In the genomic region with DNA sequence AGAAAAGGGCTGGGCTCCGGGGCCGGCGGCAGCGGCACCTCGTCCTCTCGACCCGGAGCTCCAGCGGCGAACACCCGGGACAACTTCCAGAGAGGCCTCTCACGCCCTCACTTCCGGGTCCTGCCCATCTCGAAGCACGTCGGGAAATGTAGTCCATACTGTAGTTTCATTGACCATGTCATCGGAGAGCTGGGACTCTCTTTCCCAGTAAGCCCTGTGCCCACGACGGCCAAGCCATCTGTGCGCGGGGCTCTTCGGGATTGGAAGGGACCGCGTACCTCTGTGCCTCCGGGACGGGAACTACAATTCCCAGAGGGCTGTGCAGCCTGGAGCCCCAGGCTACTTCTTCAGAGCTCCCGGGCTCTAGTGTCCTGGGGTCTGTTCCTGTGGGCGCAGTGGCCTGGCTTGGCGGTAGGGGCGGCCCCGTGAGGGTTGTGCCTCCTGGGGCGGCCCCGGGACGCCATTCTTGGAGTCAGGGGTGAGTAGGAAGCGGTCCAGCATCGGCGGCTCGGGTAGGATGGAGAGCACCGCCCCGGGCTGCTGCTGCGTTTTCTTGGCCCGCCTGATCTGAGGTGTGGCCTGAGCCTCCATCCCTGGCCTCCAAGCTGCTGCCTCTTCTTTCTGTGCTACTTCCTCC, we compare ENCODE assay signal across 8 mouse cellular contexts. TPM values are rescaled to one million over a fixed set of nuclear protein-coding genes. Genes with fewer than 3 reads are reported as not detected.
DNase-seq lines count a peak whose midpoint lies in the region; ATAC-seq and TF ChIP-seq lines count a peak whose summit lies in the region.

A gene (minus strand): TSS at position 61 of the 637 bp plus-strand sequence.
A gene (plus strand): TSS at position 263 of the 637 bp plus-strand sequence.

- peak; percentile 100 for ATAC-seq in G1E (ENCODE audit: extremely low read depth, insufficient number of reproducible peaks, low FRiP score, poor library complexity, severe bottlenecking)
- peak; percentile 100 for ATAC-seq in forebrain, embryonic 16.5 days
- ATAC-seq in lung, embryonic 14.5 days (ENCODE audit: insufficient read depth): peak; percentile 100

- TF ChIP-seq POLR2A in olfactory bulb, adult 2 months (IDR thresholded peaks at IDR 0.05; ENCODE audit: insufficient read depth, low read depth, low read length): peak; percentile 67
- peak; percentile 74; the same call in 1 of the 2 replicates for TF ChIP-seq POLR2A in thymus, adult 2 months (IDR thresholded peaks at IDR 0.05; ENCODE audit: control insufficient read depth, extremely low read depth, insufficient read depth, low read length, poor library complexity)

- peak within 1 kb of the TSS; percentile 95 for H3K4me2 ChIP-seq in forebrain, embryonic 16.5 days (ENCODE audit: low read length)
- H3K4me2 ChIP-seq in lung, embryonic 14.5 days: peak within 1 kb of the TSS; percentile 80

- peak within 1 kb of the TSS; percentile 65 for H3K27ac ChIP-seq in forebrain, embryonic 16.5 days (ENCODE audit: low read length)
- H3K27ac ChIP-seq in layer of hippocampus, adult 2 months: peak within 1 kb of the TSS; percentile 97
- peak within 1 kb of the TSS; percentile 76 for H3K27ac ChIP-seq in lung, embryonic 14.5 days (ENCODE audit: low read depth)
- H3K27ac ChIP-seq in olfactory bulb, adult 2 months (ENCODE audit: insufficient read depth, low read depth, low read length): peak within 1 kb of the TSS; percentile 70
- H3K27ac ChIP-seq in thymus, adult 2 months (ENCODE audit: control insufficient read depth, insufficient read depth, low read length): no peak within 1 kb of the TSS

- H3K27me3 ChIP-seq in G1E (ENCODE audit: insufficient read depth, low read length): no peaks in the 10 kb centered on the region
- H3K27me3 ChIP-seq in forebrain, embryonic 16.5 days (replicated peaks; ENCODE audit: control insufficient read depth, insufficient read depth, low read length): no peaks in the 10 kb centered on the region
- H3K27me3 ChIP-seq in lung, embryonic 14.5 days (ENCODE audit: insufficient read depth, low read length): no peaks in the 10 kb centered on the region
- no peaks in the 10 kb centered on the region for H3K27me3 ChIP-seq in thymus, adult 2 months (ENCODE audit: control insufficient read depth, insufficient read depth, low read length)

- under 1% methylated on average over 41 of the region's 41 CpGs for WGBS in forebrain, embryonic 16.5 days
- under 1% methylated on average over 41 of the region's 41 CpGs for WGBS in lung, embryonic 14.5 days
- under 1% methylated on average over 41 of the region's 41 CpGs for WGBS in olfactory bulb, adult 2 months
- under 1% methylated on average over 41 of the region's 41 CpGs for WGBS in thymus, adult 2 months

- H3K9me3 ChIP-seq in G1E (replicated peaks): no peaks in the 10 kb centered on the region
- no peaks in the 10 kb centered on the region for H3K9me3 ChIP-seq in forebrain, embryonic 16.5 days (ENCODE audit: control insufficient read depth, low read length)
- H3K9me3 ChIP-seq in lung, embryonic 14.5 days (ENCODE audit: low read depth, low read length): no peaks in the 10 kb centered on the region

- intact Hi-C loops in heart, postnatal 36 days (cut with DNase I): loop anchor here (5.0 kb wide), 1 partner anchor 232 kb away; a partner anchor contains a TSS

- peak within 1 kb of the TSS; percentile 99 for H3K4me3 ChIP-seq in G1E (ENCODE audit: low read depth, low read length)
- H3K4me3 ChIP-seq in forebrain, embryonic 16.5 days (replicated peaks; ENCODE audit: low read length): peak within 1 kb of the TSS; percentile 84
- H3K4me3 ChIP-seq in layer of hippocampus, adult 2 months: peak within 1 kb of the TSS; percentile 62
- peak within 1 kb of the TSS; percentile 85 for H3K4me3 ChIP-seq in lung, embryonic 14.5 days (ENCODE audit: low read depth, low read length)
- H3K4me3 ChIP-seq in olfactory bulb, adult 2 months (ENCODE audit: insufficient read depth, low read depth, low read length): peak within 1 kb of the TSS; percentile 93
- H3K4me3 ChIP-seq in thymus, adult 2 months (ENCODE audit: control insufficient read depth, insufficient read depth, low read length): peak within 1 kb of the TSS; percentile 86

- peaks cover 9% of the 10 kb centered on the region for H3K4me1 ChIP-seq in G1E (ENCODE audit: insufficient read depth, low read depth, low read length)
- H3K4me1 ChIP-seq in forebrain, embryonic 16.5 days (replicated peaks; ENCODE audit: control insufficient read depth, insufficient read depth, low read length): peaks cover 8% of the 10 kb centered on the region
- H3K4me1 ChIP-seq in lung, embryonic 14.5 days (ENCODE audit: insufficient read depth): peaks cover 4% of the 10 kb centered on the region
- no peaks in the 10 kb centered on the region for H3K4me1 ChIP-seq in olfactory bulb, adult 2 months (ENCODE audit: control insufficient read depth, insufficient read depth, low read length)
- peaks cover 4% of the 10 kb centered on the region for H3K4me1 ChIP-seq in thymus, adult 2 months (replicated peaks; ENCODE audit: control insufficient read depth, insufficient read depth, low read length)

- peak within 1 kb of the TSS; percentile 84 for H3K9ac ChIP-seq in forebrain, embryonic 16.5 days (replicated peaks; ENCODE audit: low read depth, low read length)
- peak within 1 kb of the TSS; percentile 89 for H3K9ac ChIP-seq in lung, embryonic 14.5 days

- no peak for TF ChIP-seq CTCF in G1E (IDR thresholded peaks at IDR 0.05; ENCODE audit: low read depth, low read length)
- no peak for TF ChIP-seq CTCF in layer of hippocampus, adult 2 months (conservative IDR thresholded peaks at IDR 0.05)
- 0 out of 2 replicates have a peak, but pooled peaks have one; percentile 5 for TF ChIP-seq CTCF in lung, embryonic 14.5 days (IDR thresholded peaks at IDR 0.05; ENCODE audit: low read depth)
- TF ChIP-seq CTCF in olfactory bulb, adult 2 months (IDR thresholded peaks at IDR 0.05; ENCODE audit: insufficient read depth, low read depth, low read length): no peak
- peak; percentile 51; the same call in 1 of the 2 replicates for TF ChIP-seq CTCF in thymus, adult 2 months (IDR thresholded peaks at IDR 0.05; ENCODE audit: borderline replicate concordance, control insufficient read depth, extremely low read depth, insufficient read depth, low read length, poor library complexity)

- H3K36me3 ChIP-seq in G1E (replicated peaks): peaks cover 15% of the 10 kb centered on the region
- no peaks in the 10 kb centered on the region for H3K36me3 ChIP-seq in forebrain, embryonic 16.5 days (ENCODE audit: control insufficient read depth, insufficient read depth)
- H3K36me3 ChIP-seq in lung, embryonic 14.5 days (ENCODE audit: insufficient read depth): peaks cover 2% of the 10 kb centered on the region; the same call in 1 of the 2 replicates
- H3K36me3 ChIP-seq in thymus, adult 2 months (ENCODE audit: control insufficient read depth, insufficient read depth, low read length): no peaks in the 10 kb centered on the region

- DNase-seq in G1E (ENCODE audit: low spot score): peak; percentile 93
- peak; percentile 93 to 98 for DNase-seq in cerebellum, adult 18-20 months
- peak; percentile 89 to 95 for DNase-seq in heart, postnatal 36 days
- DNase-seq in layer of hippocampus, adult 2 months (ENCODE audit: low spot score in 2 of 2): peak; percentile 95 to 99
- DNase-seq in lung, embryonic 14.5 days: peak; percentile 98
- peak; percentile 91 for DNase-seq in thymus, adult 2 months

RNA-seq across cellular contexts. Expression of the first gene that starts in this region (rescaled TPM):
- total RNA-seq in G1E (2014; fragmentation: Nextera tagmentation): 60.3 and 64.1 TPM in 2 replicates
- 40.1 and 47.6 TPM in 2 replicates for total RNA-seq in G1E (2017)
- 5.8 and 8.0 TPM in 2 replicates for polyA plus RNA-seq in G1E (2012)
- 65.4 and 76.3 TPM in 2 replicates for polyA plus RNA-seq in forebrain, embryonic 16.5 days (2015; fragmentation: Nextera tagmentation; extraction: Ambion mirVana)
- 10 to 100 TPM; 28.7 to 34.2 TPM for total RNA-seq in heart, postnatal 36 days (2021)
- 10 to 100 TPM; 36.0 to 41.3 TPM for total RNA-seq in layer of hippocampus, adult 2 months (2021)
- polyA plus RNA-seq in lung, embryonic 14.5 days (2014; fragmentation: Nextera tagmentation; extraction: Ambion mirVana): 72.2 and 81.2 TPM in 2 replicates
- 659 TPM in 1 of 2 replicates, not detected in the other for polyA plus RNA-seq in olfactory bulb, adult 2 months (2012; ENCODE audit: insufficient read depth, insufficient read length, low replicate concordance, missing spikeins)
- polyA plus RNA-seq in thymus, adult 2 months (2012; rRNA removed): 10.8 and 11.5 TPM in 2 replicates

RNA-seq across cellular contexts. Expression of the second gene that starts in this region (rescaled TPM):
- total RNA-seq in G1E (2014; fragmentation: Nextera tagmentation) (22.8 and 25.8 TPM in 2 replicates), G1E (2017) (8.2 and 10.2 TPM in 2 replicates)
- 7.4 and 7.5 TPM in 2 replicates for polyA plus RNA-seq in G1E (2012)
- 6.8 and 9.3 TPM in 2 replicates for polyA plus RNA-seq in forebrain, embryonic 16.5 days (2015; fragmentation: Nextera tagmentation; extraction: Ambion mirVana)
- 1 to 10 TPM; 2.5 to 3.4 TPM for total RNA-seq in heart, postnatal 36 days (2021)
- 10 to 100 TPM; 12.8 TPM for total RNA-seq in layer of hippocampus, adult 2 months (2021)
- polyA plus RNA-seq in lung, embryonic 14.5 days (2014; fragmentation: Nextera tagmentation; extraction: Ambion mirVana): 8.8 and 9.6 TPM in 2 replicates
- not detected in 2 replicates for polyA plus RNA-seq in olfactory bulb, adult 2 months (2012; ENCODE audit: insufficient read depth, insufficient read length, low replicate concordance, missing spikeins)
- 3.6 and 3.9 TPM in 2 replicates for polyA plus RNA-seq in thymus, adult 2 months (2012; rRNA removed)

Comparison
In these comparisons a context has a peak if more than half of its experiments do, and no peak if none do; other contexts are left out.
1. CTCF ChIP-seq: peak in lung, embryonic 14.5 days (single experiment) and thymus, adult 2 months (single experiment); none in G1E (single experiment), layer of hippocampus, adult 2 months (single experiment) and olfactory bulb, adult 2 months (single experiment).
2. Peak in every context shown above with its lines, with median percentiles within 50 percentile points of each other: ATAC-seq, DNase-seq and H3K4me3 ChIP-seq.